Mouse (Mus musculus) embryo, embryonic 10.5 days (tissue): ENCODE measurements around the gene Iqschfp.

Experiments
- DNase-seq: peaks from one replicate; pipeline ENCODE4 v3.0.0-alpha.2; 2015; ENCODE audit warnings: low spot score

The Iqschfp gene

DNA sequence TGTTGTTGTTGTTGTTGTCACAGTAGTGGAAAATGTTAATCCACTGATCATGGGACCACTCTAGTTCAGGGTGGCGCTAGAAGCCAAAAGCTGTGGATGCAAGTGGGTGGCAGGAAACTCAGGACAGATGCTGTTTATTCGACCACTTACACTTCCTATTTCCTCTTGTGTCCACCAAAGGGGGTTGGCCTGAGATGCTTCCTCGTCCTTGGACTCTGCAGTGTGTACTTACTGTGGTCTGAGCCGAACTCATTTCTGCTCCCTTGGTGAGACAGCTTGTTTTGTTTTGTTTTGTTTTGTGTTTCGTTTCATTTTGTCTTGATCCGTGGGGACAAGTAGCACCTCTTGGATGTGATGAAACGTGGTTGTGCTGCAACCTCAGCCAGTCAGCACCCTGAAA is 750.9 kb downstream of the Iqschfp start:
- DNase-seq = no peak

GRCm38 (mm10) chr3:68646387-68647130 is 754.5 kb downstream of the Iqschfp start:
- no peak for DNase-seq

DNA sequence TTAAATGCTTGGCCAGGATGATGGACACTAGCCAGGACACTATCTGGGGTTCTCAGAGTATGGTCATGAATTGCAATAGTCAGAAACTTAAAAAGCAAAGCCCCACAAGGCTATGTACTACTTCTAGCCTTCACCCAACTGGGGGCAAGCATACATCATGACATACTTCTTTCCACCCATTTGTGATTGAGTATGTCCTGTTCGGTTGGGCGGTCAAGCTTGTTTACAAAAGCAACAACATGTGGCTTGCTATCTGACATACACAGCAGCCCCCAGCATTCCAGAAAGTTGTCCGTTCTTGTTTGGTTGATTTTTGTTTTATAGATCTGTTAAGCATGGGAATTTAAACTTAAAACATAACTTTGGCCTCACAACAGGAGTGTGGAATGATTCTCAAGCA is 755.2 kb downstream of the Iqschfp start:
- DNase-seq = no peak

- no peak for DNase-seq
Observed at GRCm38 (mm10) chr3:68650251-68650650, 758.2 kb downstream of the Iqschfp start.

DNA sequence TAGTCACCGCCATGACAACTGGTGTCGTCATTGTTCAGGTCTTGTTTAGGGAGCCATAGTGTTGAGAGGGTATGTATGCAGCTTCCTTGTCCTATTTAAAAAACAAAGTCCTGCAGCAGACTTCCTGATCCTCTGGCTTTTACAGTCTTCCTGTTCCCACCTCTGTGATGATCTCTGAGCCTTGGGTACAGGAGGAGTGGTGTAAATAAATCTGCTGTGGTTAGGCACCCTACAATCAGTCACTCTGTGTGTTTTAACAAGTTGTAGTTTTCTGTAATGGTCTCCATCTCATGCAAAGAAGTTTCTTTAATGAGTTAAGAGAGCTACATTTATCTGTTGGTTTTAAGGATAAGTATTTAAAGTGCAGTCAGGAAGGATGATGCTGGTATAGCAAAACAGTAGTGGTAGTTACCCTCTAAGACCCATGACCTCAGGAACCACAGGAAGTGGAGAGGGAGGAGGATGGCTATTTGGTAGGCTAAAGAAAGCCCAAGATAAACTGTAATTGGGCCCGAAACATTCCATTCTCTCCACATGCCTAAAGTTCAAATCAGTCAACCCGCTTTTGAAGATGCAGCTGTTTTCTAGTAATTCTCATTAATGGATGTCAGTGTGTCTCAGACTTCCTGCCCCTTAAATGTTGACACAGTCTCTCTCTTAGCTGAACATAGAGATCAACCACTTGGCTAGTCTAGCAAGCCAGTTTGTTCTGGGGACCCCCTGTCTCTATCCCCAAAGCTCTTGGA is 764.7 kb downstream of the Iqschfp start:
- no peak for DNase-seq

DNA sequence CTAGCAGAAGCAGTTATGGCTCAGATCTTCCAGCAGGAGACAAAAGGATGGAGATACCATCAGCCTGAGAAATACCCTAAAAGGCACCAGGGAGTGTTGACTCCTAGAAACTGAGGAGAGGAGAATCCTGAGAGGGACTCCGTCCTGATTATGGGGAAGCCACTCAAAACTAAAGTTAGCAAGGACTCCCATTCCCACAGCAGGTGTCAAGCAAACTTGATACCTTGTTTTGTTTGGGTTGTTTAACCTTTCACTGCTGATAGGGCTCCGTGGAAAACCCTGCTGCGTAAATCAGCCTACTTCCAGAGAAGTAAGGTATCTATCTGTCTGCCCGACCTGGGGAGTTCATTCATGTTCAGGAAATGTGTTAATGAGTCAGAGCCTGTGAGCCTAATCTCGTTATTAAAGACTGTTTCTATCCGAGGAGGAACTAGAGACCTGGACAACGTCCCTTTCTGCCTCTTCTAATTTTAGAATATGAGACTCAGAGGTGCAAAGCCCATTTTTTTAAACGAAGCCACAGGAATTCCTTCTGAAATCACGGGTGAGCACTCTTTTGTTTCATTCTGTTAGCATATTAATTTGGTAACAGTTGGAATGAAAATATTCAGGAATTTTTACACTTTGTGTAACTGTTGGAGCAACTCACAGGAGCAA is 765.7 kb downstream of the Iqschfp start:
- DNase-seq = no peak

DNA sequence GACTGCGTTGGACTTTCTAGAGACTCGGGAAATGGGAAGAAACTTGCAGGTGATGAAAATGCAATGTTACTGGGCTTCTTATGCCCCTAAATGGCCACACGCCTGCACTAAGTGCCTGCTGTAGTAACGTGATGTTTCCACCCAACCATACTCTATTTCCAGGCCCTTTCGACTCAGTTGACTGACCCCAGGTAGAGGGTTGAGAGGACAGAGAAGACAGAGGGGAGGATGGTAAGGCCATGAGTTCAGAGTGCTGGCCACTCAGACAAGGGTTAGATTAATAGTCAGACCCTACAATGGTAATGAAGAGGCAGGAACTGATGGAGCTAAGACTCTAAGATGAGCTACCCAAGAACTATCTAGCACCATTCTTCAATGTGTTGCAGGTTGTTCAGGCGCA is 768.0 kb downstream of the Iqschfp start:
- no peak for DNase-seq

GRCm38 (mm10) chr3:68660538-68660937 is 768.5 kb downstream of the Iqschfp start:
- DNase-seq = no peak

DNA sequence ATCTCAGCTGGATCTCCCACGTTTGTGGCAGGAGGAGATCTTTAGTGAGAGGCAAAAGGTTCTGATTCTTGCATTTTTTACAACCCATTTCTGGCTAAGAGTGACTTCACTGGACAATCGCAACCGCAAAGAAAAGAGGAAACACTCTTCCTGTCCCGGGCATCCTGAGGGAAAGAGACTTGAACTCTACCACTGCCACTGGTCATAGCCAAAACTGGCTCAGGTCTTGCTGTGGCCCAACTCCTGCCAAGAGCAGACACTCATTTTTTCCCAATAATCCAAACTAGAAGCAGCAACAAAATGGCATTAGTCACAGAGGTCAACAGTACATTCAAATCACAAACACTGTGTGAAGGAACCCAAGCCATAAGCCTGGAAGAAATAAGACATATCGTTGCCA is 770.4 kb downstream of the Iqschfp start:
- no peak for DNase-seq

DNA sequence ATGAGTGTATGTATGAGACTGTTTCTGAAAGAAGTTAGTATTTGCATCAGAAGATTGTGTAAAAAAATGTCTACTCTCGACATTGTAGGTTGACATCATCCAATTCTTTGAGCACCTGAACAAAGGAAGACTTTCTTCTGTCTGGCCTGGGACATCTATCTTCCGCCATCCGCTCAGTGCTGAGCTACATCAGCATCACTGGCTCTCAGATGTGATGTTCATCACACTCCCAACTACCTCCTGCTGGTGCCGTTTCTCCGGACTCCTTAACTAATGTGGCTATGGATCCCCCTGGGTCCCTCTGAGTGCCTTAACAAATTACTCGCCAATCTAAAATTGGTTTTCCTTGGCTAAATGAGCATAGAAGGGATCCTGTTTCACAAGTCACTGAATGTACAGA is 772.3 kb downstream of the Iqschfp start:
- no peak for DNase-seq

DNA sequence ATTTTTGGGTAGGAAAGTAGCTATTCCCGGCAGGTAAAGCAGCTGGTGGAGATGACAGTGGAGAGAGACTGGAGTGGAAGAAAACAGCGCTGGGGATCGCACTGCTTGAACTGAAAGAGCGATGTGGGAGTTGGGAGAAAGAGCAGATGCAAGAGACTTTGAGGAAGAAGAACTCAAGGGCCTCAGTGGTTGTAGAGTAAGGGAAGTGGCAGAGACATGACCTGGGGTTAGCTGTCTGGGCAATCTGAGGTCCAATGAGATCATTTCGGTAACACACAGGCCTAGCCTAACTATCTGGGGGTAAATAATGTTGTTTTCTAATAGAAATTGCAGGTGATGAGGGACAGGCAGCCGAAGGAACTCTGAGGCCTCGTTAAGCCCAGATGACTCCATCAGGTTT is 774.3 kb downstream of the Iqschfp start:
- no peak for DNase-seq

DNA sequence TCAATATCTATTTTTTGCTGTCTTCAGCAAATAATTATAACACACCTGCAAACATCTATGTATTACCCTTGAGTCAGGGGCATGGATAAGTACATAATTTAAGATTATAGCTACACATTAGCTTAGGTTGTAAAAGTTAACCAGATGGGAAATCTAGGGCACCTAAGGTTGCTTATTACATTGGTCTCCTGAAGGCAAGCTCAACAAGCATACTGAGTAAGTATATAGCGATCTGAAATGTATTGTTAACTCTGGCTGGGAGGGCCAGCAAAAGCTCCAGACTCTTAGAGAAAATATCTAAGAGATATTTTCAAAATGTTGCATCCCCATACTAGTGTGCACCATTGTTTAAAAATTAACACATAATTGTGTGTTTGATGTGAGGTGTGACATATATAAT is 775.8 kb downstream of the Iqschfp start:
- no peak for DNase-seq

GRCm38 (mm10) chr3:68669418-68669974 is 777.5 kb downstream of the Iqschfp start:
- no peak for DNase-seq

- DNase-seq = no peak
Observed at GRCm38 (mm10) chr3:68674721-68675120, 782.7 kb downstream of the Iqschfp start.

GRCm38 (mm10) chr3:68675216-68675835 is 783.3 kb downstream of the Iqschfp start:
- DNase-seq = no peak
